Mouse (Mus musculus) G1E (cell line): ENCODE results near the gene C530008M17Rik.

Source experiments
- CTCF ChIP-seq: IDR thresholded peaks from 2 replicates; pipeline ENCODE4 v1.5.1; 2012; ENCODE audit warnings: low read depth, low read length, inconsistent platforms, mixed read lengths
- GATA1 ChIP-seq: IDR thresholded peaks from 2 replicates; pipeline ENCODE4 v1.6.1; 2012; ENCODE audit warnings: borderline replicate concordance, low read length, inconsistent platforms, mixed read lengths

GRCm38 (mm10) chr5:76661310-76661709 is 5.0 kb downstream of the C530008M17Rik start:
- TF ChIP-seq GATA1 = no peak
- no peak for TF ChIP-seq CTCF
